Mouse (Mus musculus) forebrain, embryonic 10.5 days (tissue): ENCODE results near the gene Man2a2. TPM values are rescaled to one million over a fixed set of nuclear protein-coding genes. Genes with fewer than 3 reads are reported as not detected.
"Not testable (repeated sequence)": the region's sequence is repeated elsewhere in the genome, so short reads cannot be mapped to it uniquely, and the experiment has no call there.

Experiments
- DNase-seq: peaks from one replicate; pipeline ENCODE4 v3.0.0-alpha.2; 2017; ENCODE audit warnings: low spot score; ENCODE audit errors: extremely low spot score
- H3K27ac ChIP-seq: fragments of 300-500 bp; sonication (generic); 2 replicates; pipeline ENCODE4 v1.5.1; 2016; ENCODE audit warnings: mild to moderate bottlenecking
- H3K27me3 ChIP-seq: fragments of 300-500 bp; sonication (generic); 2 replicates; pipeline ENCODE4 v1.6.1; 2016; ENCODE audit warnings: mild to moderate bottlenecking; ENCODE audit not compliant: poor library complexity, severe bottlenecking
- H3K36me3 ChIP-seq: fragments of 300-500 bp; sonication (generic); replicated peaks from 2 replicates; pipeline ENCODE4 v1.6.1; 2016; ENCODE audit warnings: mild to moderate bottlenecking, moderate library complexity
- H3K4me1 ChIP-seq: fragments of 300-500 bp; sonication (generic); 2 replicates; pipeline ENCODE4 v1.6.1; 2016
- H3K4me3 ChIP-seq: fragments of 300-500 bp; sonication (generic); 2 replicates; pipeline ENCODE4 v1.5.1; 2016; ENCODE audit warnings: mild to moderate bottlenecking, moderate library complexity
- H3K9me3 ChIP-seq: fragments of 300-500 bp; sonication (generic); 2 replicates; pipeline ENCODE4 v1.6.1; 2016; ENCODE audit warnings: mild to moderate bottlenecking, moderate library complexity
- WGBS: fragments of 180-500 bp; shearing (Covaris S2); methylation state at CpG from one replicate; pipeline ENCODE4 v1.1.7; 2016; 5-methylcytosine and 5-hydroxymethylcytosine counted together
- polyA plus RNA-seq: library from polyadenylated mRNA; unstranded; fragments of >200 nt; fragmentation: Nextera tagmentation; extraction: Ambion mirVana; gene quantifications from 2 replicates; pipeline ENCODE4 v1.2.1, GENCODE M21; 2016

Man2a2 gene
- polyA plus RNA-seq, 1 experiment from 2014 or later = 17.8 TPM

DNA sequence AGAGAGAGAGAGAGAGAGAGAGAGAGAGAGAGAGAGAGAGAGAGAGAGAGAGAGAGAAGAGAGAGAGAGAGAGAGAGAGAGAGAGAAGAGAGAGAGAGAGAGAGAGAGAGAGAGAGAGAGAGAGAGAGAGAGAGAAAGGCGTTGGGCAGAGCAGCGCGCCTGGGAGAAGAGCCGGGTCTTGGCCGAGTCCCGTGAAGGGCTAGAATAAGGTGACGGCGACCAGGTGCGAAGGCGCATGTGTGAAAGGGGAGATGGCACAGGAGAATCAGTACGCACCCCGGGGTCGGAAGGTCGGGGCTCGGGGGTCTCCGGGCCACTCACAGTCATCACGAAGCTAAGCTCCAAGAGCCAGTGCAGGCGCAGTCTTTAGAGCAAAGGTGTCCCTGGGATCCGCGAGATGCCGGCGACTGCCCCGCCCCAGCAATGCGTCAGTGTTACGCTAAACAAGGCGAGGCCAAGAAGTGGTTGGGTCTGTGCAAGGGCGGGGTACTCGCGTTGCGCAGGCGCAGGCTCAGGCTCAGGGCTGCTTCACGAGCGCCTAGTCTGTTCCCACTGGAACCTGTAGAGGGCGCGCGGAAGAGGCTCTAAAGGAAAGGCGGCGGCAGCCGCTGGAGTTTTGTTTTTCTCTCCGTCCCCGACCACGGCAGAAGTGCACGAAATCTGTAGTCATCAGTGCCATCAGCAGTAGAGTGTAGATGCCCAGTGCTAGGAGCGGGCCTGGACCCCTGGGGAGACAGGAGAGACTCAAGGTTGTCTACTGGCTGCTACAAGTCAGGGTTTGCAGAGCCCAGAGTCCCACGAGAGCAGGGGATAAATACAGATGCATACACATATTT is 31.2 kb downstream of the Man2a2 start:
- Histone ChIP-seq H3K36me3 (peaks cover 31% of the 10 kb centered on the region), H3K4me1 (peaks cover 59% of the 10 kb centered on the region), H3K9me3 (no peaks in the 10 kb centered on the region), H3K4me3 (peak overlapping the region; percentile 75), H3K27me3 (peaks cover 15% of the 10 kb centered on the region), H3K27ac (peak overlapping the region; percentile 86)
- under 1% methylated on average over 45 of the region's 45 CpGs for WGBS
- DNase-seq = peak; percentile 97

DNA sequence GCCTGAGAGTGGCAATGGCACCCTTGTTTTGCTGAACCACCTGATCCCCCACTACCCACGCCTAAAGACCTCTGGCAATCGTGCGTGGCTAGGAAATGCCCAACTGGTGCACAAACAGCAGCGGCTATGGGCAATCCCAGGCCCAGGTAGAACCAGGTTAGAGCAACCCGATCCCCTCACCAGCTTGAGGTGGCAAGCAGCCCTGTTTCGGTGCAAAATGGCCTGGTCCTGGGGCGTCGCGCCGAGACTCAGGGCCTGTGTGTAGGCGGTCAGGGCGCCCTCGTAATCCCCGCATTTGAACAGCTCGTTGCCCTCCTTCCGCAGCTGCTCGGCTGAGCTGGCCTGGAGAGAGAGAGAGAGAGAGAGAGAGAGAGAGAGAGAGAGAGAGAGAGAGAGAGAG is 31.8 kb downstream of the Man2a2 start:
- WGBS = 10% methylated on average over 17 of the region's 17 CpGs
- Histone ChIP-seq H3K9me3 (no peaks in the 10 kb centered on the region), H3K27ac (peak overlapping the region; percentile 86), H3K4me3 (peak overlapping the region; percentile 75), H3K27me3 (peaks cover 15% of the 10 kb centered on the region), H3K4me1 (peaks cover 59% of the 10 kb centered on the region), H3K36me3 (peaks cover 38% of the 10 kb centered on the region)
- no peak for DNase-seq

DNA sequence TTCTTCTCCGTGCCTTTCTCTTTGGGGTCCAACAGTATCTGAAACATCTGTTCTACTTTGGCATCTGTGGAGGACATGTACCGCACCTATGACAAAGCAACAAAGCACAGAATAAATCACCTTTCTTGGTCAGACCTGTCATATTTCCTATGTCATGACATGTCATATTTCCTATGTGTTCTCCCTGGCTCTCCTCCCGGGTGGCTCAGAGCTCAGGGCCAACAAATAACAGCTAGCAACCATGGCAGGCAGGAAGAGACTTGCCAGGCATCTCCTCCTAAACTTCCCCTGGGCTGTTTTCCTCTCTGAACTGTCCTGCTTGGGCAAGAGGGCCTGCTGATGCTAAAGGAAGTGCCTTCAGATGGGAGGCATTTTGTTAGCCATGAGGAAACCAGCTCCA is 34.2 kb downstream of the Man2a2 start:
- DNase-seq = no peak
- peaks cover 39% of the 10 kb centered on the region for H3K4me1 ChIP-seq
- H3K36me3 ChIP-seq = peaks cover 62% of the 10 kb centered on the region
- H3K9me3 ChIP-seq = peaks cover 7% of the 10 kb centered on the region; the same call in 1 of the 2 replicates
- 94% methylated on average over 3 of the region's 3 CpGs for WGBS
- H3K4me3 ChIP-seq = no peak overlapping the region
- H3K27me3 ChIP-seq = peaks cover 10% of the 10 kb centered on the region
- no peak overlapping the region for H3K27ac ChIP-seq

DNA sequence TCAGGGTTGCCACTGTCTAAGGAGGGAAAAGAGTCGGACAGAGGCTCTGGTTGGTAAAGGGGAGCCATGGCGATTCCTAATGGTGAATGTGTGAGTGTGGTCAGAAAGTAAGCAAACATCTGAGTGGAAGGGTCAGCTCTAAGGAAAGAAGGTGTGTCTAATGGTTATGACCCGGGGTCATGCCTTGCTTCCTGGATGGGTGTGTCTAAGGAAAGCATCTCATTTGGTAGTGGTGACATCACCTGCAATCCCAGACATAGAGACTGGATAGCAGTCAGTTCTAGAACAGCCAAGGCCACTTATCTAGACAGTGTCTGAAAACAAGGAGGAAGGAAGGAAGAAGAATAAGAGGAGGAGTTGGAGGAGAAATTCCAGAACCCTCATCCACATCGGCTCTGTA is 36.3 kb downstream of the Man2a2 start:
- WGBS = 94% methylated on average over 4 of the region's 4 CpGs
- DNase-seq = no peak
- no peak overlapping the region for H3K27ac ChIP-seq
- H3K9me3 ChIP-seq = peaks cover 7% of the 10 kb centered on the region; the same call in 1 of the 2 replicates
- no peaks in the 10 kb centered on the region for H3K27me3 ChIP-seq
- H3K4me1 ChIP-seq = peaks cover 20% of the 10 kb centered on the region
- H3K4me3 ChIP-seq = no peak overlapping the region
- peaks cover 83% of the 10 kb centered on the region for H3K36me3 ChIP-seq

DNA sequence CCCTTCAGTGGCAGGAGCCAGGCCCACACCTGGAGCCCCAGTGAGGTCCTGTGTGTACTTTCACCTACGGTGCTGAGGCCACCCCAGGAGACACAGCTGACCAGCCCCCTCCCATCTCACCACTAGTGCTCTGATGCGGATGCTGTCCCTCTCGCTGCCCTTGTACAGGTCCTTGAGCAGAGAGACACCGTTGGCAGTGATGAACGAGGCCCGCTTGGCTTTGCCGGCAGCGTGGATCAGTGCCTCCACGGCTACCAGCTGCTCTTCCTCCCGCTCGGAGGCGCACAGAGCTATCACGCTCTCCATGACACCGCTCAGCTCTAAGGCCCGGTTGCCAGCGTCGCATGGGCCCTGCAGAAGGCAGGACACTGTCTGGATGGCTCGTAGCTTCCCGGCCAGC is 39.7 kb downstream of the Man2a2 start:
- Histone ChIP-seq H3K27me3 (no peaks in the 10 kb centered on the region), H3K36me3 (peaks cover 100% of the 10 kb centered on the region), H3K9me3 (peaks cover 7% of the 10 kb centered on the region; the same call in 1 of the 2 replicates), H3K27ac (no peak overlapping the region), H3K4me3 (no peak overlapping the region), H3K4me1 (no peaks in the 10 kb centered on the region)
- WGBS = 96% methylated on average over 19 of the region's 19 CpGs
- no peak for DNase-seq

DNA sequence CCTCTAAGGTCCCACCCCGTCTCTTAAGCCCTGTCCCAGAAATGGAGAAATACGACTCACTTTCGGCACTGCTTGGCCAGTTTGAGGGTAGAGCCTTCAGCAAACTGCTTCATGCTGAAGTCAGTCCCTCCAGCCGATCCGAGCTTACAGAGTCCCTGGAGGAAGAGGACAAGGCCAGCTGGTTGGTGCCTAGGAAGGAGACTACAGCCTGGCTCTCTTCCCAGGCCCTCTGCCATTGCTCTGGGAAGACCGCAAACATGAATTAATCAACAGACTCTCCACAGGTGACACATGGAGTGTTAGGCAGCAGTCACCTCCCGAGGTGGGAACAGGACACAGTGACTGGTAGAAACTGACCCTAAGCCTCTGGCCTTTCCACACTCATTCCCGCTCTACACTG is 40.9 kb downstream of the Man2a2 start:
- 96% methylated on average over 8 of the region's 8 CpGs for WGBS
- H3K27ac ChIP-seq = no peak overlapping the region
- H3K4me3 ChIP-seq = no peak overlapping the region
- H3K9me3 ChIP-seq = peaks cover 7% of the 10 kb centered on the region; the same call in 1 of the 2 replicates
- H3K36me3 ChIP-seq = peaks cover 100% of the 10 kb centered on the region
- H3K27me3 ChIP-seq = no peaks in the 10 kb centered on the region
- H3K4me1 ChIP-seq = peaks cover 1% of the 10 kb centered on the region; the same call in 1 of the 2 replicates
- DNase-seq = no peak

DNA sequence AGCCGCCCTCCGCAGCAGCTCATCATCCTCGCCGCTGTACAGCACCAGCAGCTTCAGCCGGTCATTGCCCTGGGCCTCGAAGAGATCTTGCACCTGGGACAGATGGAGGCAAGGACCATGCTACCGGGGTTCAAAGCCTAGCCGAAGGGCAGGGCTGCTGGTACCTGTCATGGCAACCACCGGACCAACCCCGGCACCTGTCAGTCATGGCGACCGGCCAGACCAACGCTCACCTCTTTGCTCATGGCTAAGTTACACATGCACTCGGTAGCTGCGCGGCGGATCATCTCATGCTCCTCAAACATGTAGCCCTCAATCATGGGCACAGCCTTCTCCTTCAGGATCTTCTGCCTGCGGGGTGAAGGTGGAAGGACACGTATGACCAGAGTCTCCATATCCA is 45.1 kb downstream of the Man2a2 start:
- Histone ChIP-seq H3K4me1 (peaks cover 21% of the 10 kb centered on the region), H3K4me3 (no peak overlapping the region), H3K27me3 (no peaks in the 10 kb centered on the region), H3K9me3 (no peaks in the 10 kb centered on the region), H3K36me3 (peaks cover 68% of the 10 kb centered on the region), H3K27ac (no peak overlapping the region)
- DNase-seq = no peak
- WGBS = 97% methylated on average over 19 of the region's 19 CpGs

DNA sequence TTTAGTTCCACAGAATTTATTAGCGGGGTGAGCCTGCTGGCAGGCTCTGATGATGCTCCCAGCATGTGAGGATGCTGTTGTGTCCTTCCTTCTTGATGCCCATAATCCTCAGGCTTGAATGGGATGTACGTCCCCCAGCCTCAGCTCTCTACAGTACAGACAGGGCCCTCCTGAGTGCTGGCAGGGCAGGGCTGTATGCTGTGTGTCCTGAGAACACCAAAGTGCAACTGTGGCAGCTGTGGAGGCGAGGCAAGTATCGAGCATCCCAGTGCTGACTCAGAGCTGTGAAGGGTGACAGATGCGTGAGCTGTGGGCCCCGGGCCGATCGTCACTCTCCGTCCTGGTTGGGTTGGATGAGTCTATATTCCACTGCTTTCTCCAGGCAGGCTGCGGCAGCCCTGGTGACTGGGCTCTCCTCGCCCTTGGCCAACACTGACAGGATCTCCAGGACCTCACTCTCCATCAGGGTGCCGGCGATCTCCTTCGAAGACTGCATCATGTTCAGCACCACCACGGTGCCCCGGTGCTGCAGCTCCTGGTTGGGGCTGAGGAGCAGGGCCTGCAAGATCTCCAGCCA is 45.8 kb downstream of the Man2a2 start:
- Histone ChIP-seq H3K4me1 (peaks cover 21% of the 10 kb centered on the region), H3K27me3 (no peaks in the 10 kb centered on the region), H3K4me3 (no peak overlapping the region; the same call in 1 of the 2 replicates), H3K36me3 (peaks cover 68% of the 10 kb centered on the region), H3K27ac (no peak overlapping the region), H3K9me3 (no peaks in the 10 kb centered on the region)
- WGBS = 92% methylated on average over 16 of the region's 16 CpGs
- DNase-seq = no peak

DNA sequence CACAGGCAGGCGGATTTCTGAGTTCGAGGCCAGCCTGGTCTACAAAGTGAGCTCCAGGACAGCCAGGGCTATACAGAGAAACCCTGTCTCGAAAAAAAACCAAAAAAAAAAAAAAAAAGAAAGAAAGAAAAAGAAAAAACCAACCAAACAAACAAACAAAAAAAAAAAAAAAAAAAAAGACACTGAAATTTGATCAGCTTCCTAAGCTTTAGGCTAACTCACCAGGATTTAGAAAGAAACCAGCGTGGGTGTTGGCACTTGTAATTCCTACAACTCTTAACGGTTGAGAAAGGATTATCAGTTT is 46.4 kb downstream of the Man2a2 start:
- Histone ChIP-seq H3K4me3 (peak overlapping the region; percentile 70; the same call in 1 of the 2 replicates), H3K4me1 (peaks cover 26% of the 10 kb centered on the region), H3K36me3 (peaks cover 68% of the 10 kb centered on the region)
- DNase-seq, H3K27ac ChIP-seq, H3K9me3 ChIP-seq, H3K27me3 ChIP-seq: not testable (repeated sequence)
- WGBS = 53% methylated on average over 5 of the region's 5 CpGs

DNA sequence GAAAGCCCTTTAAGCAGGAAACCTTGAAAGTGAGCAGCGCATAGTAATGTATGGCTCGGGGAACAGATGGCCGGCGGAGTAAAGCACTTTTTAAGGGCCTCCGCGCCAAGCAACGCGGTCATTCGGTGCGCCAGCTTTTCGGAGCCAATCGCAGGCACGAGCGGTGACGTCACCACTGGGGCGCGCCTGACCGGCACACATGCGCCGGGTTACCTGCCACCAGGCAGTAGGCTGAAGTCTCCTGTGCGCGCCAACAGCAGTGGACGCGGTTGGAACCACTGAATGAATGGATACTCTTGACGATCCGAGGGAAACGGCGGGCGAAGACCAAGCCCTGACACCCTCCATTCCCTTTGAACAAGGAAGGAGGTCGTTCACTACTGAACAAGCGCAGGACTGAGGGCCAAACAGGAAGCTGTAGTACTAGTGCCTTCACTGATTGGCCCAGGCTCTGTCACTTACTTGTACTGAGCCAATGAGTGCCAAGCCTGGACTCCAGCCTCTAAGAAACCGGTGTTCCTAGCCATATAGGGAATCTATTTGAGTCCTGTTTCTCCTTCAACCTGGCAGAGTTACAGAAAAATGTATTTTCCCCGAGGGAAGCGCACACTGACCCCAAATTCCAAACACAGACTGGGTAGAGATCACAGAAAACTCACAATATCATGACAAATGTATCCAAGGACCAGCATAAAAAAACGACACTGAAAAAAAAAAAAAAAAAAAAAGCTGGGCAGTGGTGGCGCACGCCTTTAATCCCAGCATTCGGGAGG is 46.9 kb downstream of the Man2a2 start, which contains the start of gene Rccd1:
Gene Rccd1 (minus strand): TSS at position 412 of the 773 bp plus-strand sequence.
- Histone ChIP-seq H3K4me1 (peaks cover 26% of the 10 kb centered on the region), H3K27ac (peak within 1 kb of the TSS; percentile 89), H3K36me3 (peaks cover 68% of the 10 kb centered on the region), H3K9me3 (no peaks in the 10 kb centered on the region), H3K4me3 (peak within 1 kb of the TSS; percentile 70), H3K27me3 (no peaks in the 10 kb centered on the region)
- peak; percentile 97 for DNase-seq
- WGBS = 3% methylated on average over 38 of the region's 38 CpGs

DNA sequence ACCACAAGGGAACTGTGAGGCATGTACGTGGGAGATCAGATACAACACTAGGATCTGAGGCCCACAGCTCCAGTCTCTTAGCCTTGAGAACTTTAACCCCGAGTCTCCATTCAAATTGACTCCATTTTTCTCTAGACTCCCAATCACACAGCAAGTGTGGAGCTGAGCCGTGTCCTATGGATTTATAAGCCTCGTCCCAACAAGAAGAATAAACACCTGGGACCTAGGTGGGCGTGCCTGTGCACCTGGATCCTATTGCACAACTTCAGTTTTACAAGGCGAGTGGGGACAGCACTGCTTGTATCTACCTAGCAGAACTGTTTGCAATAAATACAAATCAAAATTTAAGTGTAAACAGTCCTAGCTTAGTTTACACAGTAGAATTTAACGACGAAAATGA is 47.8 kb downstream of the Man2a2 start:
- Histone ChIP-seq H3K9me3 (no peaks in the 10 kb centered on the region), H3K36me3 (peaks cover 68% of the 10 kb centered on the region), H3K27me3 (no peaks in the 10 kb centered on the region), H3K4me3 (peak overlapping the region; percentile 70), H3K27ac (peak overlapping the region; percentile 89), H3K4me1 (peaks cover 26% of the 10 kb centered on the region)
- WGBS = 25% methylated on average over 8 of the region's 8 CpGs
- no peak for DNase-seq

DNA sequence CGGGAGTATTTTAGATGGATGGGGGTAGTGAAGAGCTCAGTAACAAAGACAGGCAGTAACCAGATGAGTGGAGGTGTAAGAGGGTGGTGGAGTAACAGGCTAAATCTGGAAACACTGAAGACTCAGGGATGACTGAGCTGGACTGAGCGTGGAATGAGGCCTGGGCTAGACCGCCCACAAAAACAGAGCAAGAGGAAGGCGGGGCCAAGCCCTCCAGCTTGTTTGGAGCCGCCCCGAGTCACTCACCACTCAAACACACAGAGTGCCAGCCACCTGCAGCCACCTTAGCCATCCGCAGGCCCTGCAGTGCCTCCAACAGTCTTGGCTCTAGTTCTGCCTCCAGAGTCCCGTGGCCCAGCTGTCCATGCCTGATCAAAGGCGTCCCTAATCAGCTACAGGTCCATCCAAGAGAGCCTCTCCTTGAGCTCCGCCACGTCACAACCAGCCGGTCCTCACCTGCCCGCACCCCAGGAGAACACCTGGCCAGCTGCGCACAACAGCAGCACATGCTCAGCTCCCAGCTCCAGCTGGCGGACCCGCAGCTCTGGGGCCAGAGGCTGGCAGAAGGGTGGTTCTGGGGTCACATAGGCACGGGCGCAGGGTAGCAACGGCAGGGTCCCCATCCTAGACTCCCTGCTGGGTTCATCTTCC is 51.2 kb downstream of the Man2a2 start:
- Histone ChIP-seq H3K27ac (no peak overlapping the region), H3K9me3 (no peaks in the 10 kb centered on the region), H3K4me3 (no peak overlapping the region), H3K4me1 (peaks cover 21% of the 10 kb centered on the region), H3K27me3 (no peaks in the 10 kb centered on the region), H3K36me3 (peaks cover 63% of the 10 kb centered on the region)
- WGBS = 88% methylated on average over 19 of the region's 19 CpGs
- DNase-seq = no peak
